Mouse (Mus musculus): ENCODE results near the gene Fbln2. TPM values are rescaled to one million over a fixed set of nuclear protein-coding genes. Genes with fewer than 3 reads are reported as not detected.

Gene Fbln2
- polyA plus RNA-seq, 1 experiment: 16.4 TPM

GRCm38 (mm10) chr6:91237273-91237672 is 25.0 kb downstream of the Fbln2 start:
- WGBS: 2% methylated on average over 2 of the region's 2 CpGs
- Histone ChIP-seq H3K4me3 (replicated peaks; ENCODE audit: control insufficient read depth, low read depth, low read length) (no peak overlapping the region), H3K4me1 (ENCODE audit: control insufficient read depth, insufficient read depth, low read length) (no peaks in the 10 kb centered on the region), H3K27ac (ENCODE audit: control insufficient read depth, insufficient read depth, low read depth, low read length, poor library complexity) (no peak overlapping the region)
- TF ChIP-seq CTCF (IDR thresholded peaks at IDR 0.05; ENCODE audit: control insufficient read depth, insufficient read depth, low read length) (no peak), POLR2A (IDR thresholded peaks at IDR 0.05; ENCODE audit: borderline replicate concordance, control insufficient read depth, low read depth, low read length) (no peak)

GRCm38 (mm10) chr6:91240537-91240936 is 28.3 kb downstream of the Fbln2 start:
- Histone ChIP-seq H3K4me3 (replicated peaks; ENCODE audit: control insufficient read depth, low read depth, low read length) (no peak overlapping the region), H3K27ac (ENCODE audit: control insufficient read depth, insufficient read depth, low read depth, low read length, poor library complexity) (no peak overlapping the region), H3K4me1 (ENCODE audit: control insufficient read depth, insufficient read depth, low read length) (no peaks in the 10 kb centered on the region)
- no peak for TF ChIP-seq POLR2A (IDR thresholded peaks at IDR 0.05; ENCODE audit: borderline replicate concordance, control insufficient read depth, low read depth, low read length)
- no peak for TF ChIP-seq CTCF (IDR thresholded peaks at IDR 0.05; ENCODE audit: control insufficient read depth, insufficient read depth, low read length)
- 60% methylated on average over 2 of the region's 2 CpGs for WGBS

DNA sequence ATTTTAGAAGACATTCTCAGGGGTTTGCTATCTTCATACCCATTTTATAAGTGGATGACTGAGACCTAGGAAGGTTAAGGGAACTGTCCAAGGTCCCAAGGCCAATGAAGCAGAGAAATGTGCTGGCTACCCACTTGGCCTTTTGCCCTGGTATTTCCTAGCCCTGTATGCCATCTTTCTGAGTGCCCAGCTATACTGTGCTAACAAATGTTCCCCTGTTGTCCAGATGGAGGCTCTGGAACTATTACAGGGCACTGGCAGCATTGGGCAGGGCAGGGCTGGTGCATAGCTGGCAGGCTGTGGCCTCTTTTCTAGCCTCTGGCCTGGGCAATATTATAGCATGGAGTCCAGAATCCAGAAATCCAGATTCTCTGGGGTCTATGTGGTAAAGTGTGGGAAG is 28.7 kb downstream of the Fbln2 start:
- TF ChIP-seq CTCF (IDR thresholded peaks at IDR 0.05; ENCODE audit: control insufficient read depth, insufficient read depth, low read length) (no peak), POLR2A (IDR thresholded peaks at IDR 0.05; ENCODE audit: borderline replicate concordance, control insufficient read depth, low read depth, low read length) (no peak)
- Histone ChIP-seq H3K4me1 (ENCODE audit: control insufficient read depth, insufficient read depth, low read length) (no peaks in the 10 kb centered on the region), H3K27ac (ENCODE audit: control insufficient read depth, insufficient read depth, low read depth, low read length, poor library complexity) (no peak overlapping the region), H3K4me3 (replicated peaks; ENCODE audit: control insufficient read depth, low read depth, low read length) (no peak overlapping the region)

DNA sequence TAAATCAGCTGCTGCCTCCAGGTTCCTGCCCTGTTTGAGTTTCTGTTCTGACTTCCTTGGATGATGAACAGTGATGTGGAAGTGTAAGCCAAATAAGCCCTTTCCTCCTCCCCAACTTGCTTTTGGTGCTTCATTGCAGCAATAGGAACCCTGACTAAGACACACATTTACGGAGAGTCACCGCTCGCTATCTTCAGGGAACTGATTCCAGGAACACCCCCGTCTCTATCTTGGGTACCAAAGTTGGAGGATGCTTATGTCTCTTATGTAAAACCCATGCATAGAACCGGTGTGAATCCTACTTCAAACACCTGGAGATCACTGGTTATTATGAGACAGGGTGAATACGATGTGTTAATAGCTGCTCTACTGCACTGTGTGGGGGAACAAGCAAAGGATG is 31.1 kb downstream of the Fbln2 start:
- no peak overlapping the region for H3K4me3 ChIP-seq (replicated peaks; ENCODE audit: control insufficient read depth, low read depth, low read length)
- WGBS: 80% methylated on average over 6 of the region's 6 CpGs
- no peaks in the 10 kb centered on the region; the same call in 1 of the 2 replicates for H3K4me1 ChIP-seq (ENCODE audit: control insufficient read depth, insufficient read depth, low read length)
- no peak overlapping the region for H3K27ac ChIP-seq (ENCODE audit: control insufficient read depth, insufficient read depth, low read depth, low read length, poor library complexity)
- no peak for TF ChIP-seq CTCF (IDR thresholded peaks at IDR 0.05; ENCODE audit: control insufficient read depth, insufficient read depth, low read length)

GRCm38 (mm10) chr6:91244331-91244730 is 32.1 kb downstream of the Fbln2 start:
- Histone ChIP-seq H3K27ac (ENCODE audit: control insufficient read depth, insufficient read depth, low read depth, low read length, poor library complexity) (no peak overlapping the region), H3K4me1 (ENCODE audit: control insufficient read depth, insufficient read depth, low read length) (no peaks in the 10 kb centered on the region; the same call in 1 of the 2 replicates), H3K4me3 (replicated peaks; ENCODE audit: control insufficient read depth, low read depth, low read length) (no peak overlapping the region)
- TF ChIP-seq POLR2A (IDR thresholded peaks at IDR 0.05; ENCODE audit: borderline replicate concordance, control insufficient read depth, low read depth, low read length) (no peak), CTCF (IDR thresholded peaks at IDR 0.05; ENCODE audit: control insufficient read depth, insufficient read depth, low read length) (no peak)
- 63% methylated on average over 8 of the region's 8 CpGs for WGBS

DNA sequence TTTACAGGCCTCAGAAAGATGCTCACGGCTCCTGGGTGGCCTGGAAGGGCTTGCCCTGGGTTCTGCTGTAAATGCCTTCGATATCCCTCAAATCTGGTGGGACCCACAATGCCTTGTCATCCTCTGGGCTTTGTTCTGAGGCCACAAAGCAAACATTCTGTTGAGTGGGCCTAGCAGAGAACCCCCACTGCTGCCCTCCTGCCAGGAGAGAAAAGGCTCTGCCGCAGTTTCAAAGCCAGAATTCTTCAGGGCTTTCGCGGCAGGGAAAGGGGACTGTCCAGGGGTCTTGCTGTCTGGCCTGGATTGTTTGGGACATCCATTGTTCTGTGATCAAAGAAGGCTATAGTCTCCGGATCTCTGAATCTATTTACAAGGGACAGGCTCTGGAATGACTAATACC is 33.1 kb downstream of the Fbln2 start:
- WGBS: 64% methylated on average over 6 of the region's 6 CpGs
- Histone ChIP-seq H3K4me3 (replicated peaks; ENCODE audit: control insufficient read depth, low read depth, low read length) (no peak overlapping the region), H3K27ac (ENCODE audit: control insufficient read depth, insufficient read depth, low read depth, low read length, poor library complexity) (no peak overlapping the region), H3K4me1 (ENCODE audit: control insufficient read depth, insufficient read depth, low read length) (no peaks in the 10 kb centered on the region; the same call in 1 of the 2 replicates)
- TF ChIP-seq POLR2A (IDR thresholded peaks at IDR 0.05; ENCODE audit: borderline replicate concordance, control insufficient read depth, low read depth, low read length) (no peak), CTCF (IDR thresholded peaks at IDR 0.05; ENCODE audit: control insufficient read depth, insufficient read depth, low read length) (no peak)

DNA sequence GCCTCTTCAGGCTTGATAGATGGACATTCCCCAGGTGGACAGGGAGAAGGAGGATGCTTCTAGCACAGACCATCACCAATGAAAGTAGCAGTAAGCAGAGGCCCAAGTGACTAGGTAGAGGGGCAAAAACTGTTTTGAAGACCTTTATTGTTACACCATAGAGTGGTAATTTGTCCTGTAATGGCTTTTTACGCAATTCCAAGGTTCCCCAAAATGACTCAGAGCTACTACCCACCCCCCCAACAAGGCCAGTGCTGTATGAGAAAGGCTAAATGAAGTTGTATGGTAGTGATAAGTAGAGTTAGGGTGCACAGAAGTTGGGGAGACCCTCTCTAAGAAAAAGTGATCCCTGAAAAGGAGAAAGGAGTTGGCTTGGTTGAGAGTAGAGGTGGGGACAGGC is 35.1 kb downstream of the Fbln2 start:
- 31% methylated on average over 1 of the region's 1 CpGs for WGBS
- TF ChIP-seq POLR2A (IDR thresholded peaks at IDR 0.05; ENCODE audit: borderline replicate concordance, control insufficient read depth, low read depth, low read length): no peak
- no peak for TF ChIP-seq CTCF (IDR thresholded peaks at IDR 0.05; ENCODE audit: control insufficient read depth, insufficient read depth, low read length)
- no peak overlapping the region for H3K4me3 ChIP-seq (replicated peaks; ENCODE audit: control insufficient read depth, low read depth, low read length)
- H3K27ac ChIP-seq (ENCODE audit: control insufficient read depth, insufficient read depth, low read depth, low read length, poor library complexity): no peak overlapping the region
- no peaks in the 10 kb centered on the region; the same call in 1 of the 2 replicates for H3K4me1 ChIP-seq (ENCODE audit: control insufficient read depth, insufficient read depth, low read length)

DNA sequence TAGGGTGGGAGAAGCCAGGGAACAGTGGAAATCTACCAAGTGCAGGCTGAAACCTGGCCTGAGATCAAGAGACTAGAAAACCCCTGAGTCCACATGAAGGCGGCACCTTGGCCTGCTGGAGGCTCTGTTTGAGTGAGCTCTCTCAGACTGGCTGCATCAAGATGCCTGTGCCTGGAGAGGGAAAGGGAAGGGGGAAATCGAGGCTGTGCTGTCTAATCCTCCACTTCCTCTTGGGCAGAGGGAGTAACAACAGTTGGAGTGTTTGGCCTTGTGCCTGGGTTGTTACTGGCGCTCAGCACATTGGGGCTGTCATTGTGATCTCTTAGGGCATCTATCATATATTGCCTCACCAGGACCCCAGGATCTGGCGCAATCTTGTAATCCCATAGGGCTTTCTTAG is 36.4 kb downstream of the Fbln2 start:
- no peak for TF ChIP-seq POLR2A (IDR thresholded peaks at IDR 0.05; ENCODE audit: borderline replicate concordance, control insufficient read depth, low read depth, low read length)
- no peak for TF ChIP-seq CTCF (IDR thresholded peaks at IDR 0.05; ENCODE audit: control insufficient read depth, insufficient read depth, low read length)

DNA sequence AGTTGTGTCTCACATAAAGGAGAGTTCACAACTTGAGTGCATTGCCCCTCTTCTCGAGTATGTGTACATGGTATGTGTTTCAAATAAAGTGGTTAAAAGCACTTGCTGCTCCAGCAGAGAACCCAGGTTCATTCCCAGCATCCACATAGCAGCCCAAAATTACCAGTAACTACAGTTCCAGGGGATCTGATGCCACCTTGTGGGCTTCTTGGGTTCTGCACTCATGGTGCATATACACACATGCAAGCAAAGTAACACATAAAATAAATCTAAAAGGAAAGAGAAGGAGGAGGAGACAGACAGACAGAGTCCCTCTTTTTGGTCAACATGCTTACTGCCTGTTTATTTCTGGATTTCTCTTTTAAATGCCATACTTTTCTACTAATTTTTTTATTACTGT is 37.5 kb downstream of the Fbln2 start:
- no peak overlapping the region for H3K4me3 ChIP-seq (replicated peaks; ENCODE audit: control insufficient read depth, low read depth, low read length)
- no peaks in the 10 kb centered on the region; the same call in 1 of the 2 replicates for H3K4me1 ChIP-seq (ENCODE audit: control insufficient read depth, insufficient read depth, low read length)
- H3K27ac ChIP-seq (ENCODE audit: control insufficient read depth, insufficient read depth, low read depth, low read length, poor library complexity): no peak overlapping the region
- TF ChIP-seq POLR2A (IDR thresholded peaks at IDR 0.05; ENCODE audit: borderline replicate concordance, control insufficient read depth, low read depth, low read length) (no peak), CTCF (IDR thresholded peaks at IDR 0.05; ENCODE audit: control insufficient read depth, insufficient read depth, low read length) (no peak)
- WGBS: 72% methylated on average over 1 of the region's 1 CpGs

More for the DNA sequence above, 36.4 kb downstream of the Fbln2 start:
- Histone ChIP-seq H3K4me1 (ENCODE audit: control insufficient read depth, insufficient read depth, low read length) (no peaks in the 10 kb centered on the region; the same call in 1 of the 2 replicates), H3K27ac (ENCODE audit: control insufficient read depth, insufficient read depth, low read depth, low read length, poor library complexity) (no peak overlapping the region), H3K4me3 (replicated peaks; ENCODE audit: control insufficient read depth, low read depth, low read length) (no peak overlapping the region)
- WGBS: 54% methylated on average over 4 of the region's 4 CpGs

All from bone marrow, adult 2 months (tissue).